28 mouse cellular contexts compared by ENCODE assay signal in the genomic region with DNA sequence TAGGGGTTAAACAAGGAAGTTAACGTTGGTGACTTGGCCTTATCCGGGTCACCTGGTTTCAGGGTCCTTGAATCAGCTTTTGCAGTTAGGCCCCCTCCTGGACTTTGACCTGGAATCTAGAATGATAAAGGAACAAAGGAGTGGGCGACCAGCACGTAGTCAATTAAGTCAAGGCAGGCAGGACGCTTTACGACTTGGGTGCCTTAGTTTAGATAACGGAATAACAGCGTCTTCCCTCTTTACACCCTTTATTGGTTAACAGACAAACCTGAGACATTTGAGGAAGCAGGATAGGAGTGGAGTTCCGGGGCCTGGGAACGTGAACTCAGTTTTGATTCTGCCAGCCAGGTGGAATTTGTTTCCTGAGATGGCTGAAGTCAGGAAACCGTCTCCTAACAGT. TPM values are rescaled to one million over a fixed set of nuclear protein-coding genes. Genes with fewer than 3 reads are reported as not detected.
"Had no signal": no experiment of that assay in that cellular context is flagged by ENCODE, and none has a peak within 500 bp of the region (broad histone marks: within the 10 kb centered on the region; RNA-seq: fewer than 3 reads in every experiment).

No protein-coding gene starts in this region.

- H3K4me2 ChIP-seq: lung, embryonic 14.5 days; midbrain, embryonic 12.5 days; neural tube, embryonic 13.5 days; neural tube, embryonic 15.5 days had no signal

- H3K9ac ChIP-seq: lung, embryonic 14.5 days; midbrain, embryonic 12.5 days; neural tube, embryonic 13.5 days; neural tube, embryonic 15.5 days had no signal

- H3K9me3 ChIP-seq: midbrain, embryonic 10.5 days; midbrain, embryonic 12.5 days; neural tube, embryonic 13.5 days; neural tube, embryonic 15.5 days had no signal

- ATAC-seq: midbrain, embryonic 16.5 days had no signal

- H3K36me3 ChIP-seq: midbrain, embryonic 10.5 days; midbrain, embryonic 12.5 days; neural tube, embryonic 13.5 days; neural tube, embryonic 15.5 days had no signal

- H3K27ac ChIP-seq: midbrain, embryonic 10.5 days; midbrain, embryonic 12.5 days; neural tube, embryonic 13.5 days; neural tube, embryonic 15.5 days had no signal

- H3K4me1 ChIP-seq: neural tube, embryonic 13.5 days; neural tube, embryonic 15.5 days had no signal

- H3K4me3 ChIP-seq: midbrain, embryonic 10.5 days; midbrain, embryonic 12.5 days; myocyte; neural tube, embryonic 13.5 days; neural tube, embryonic 15.5 days had no signal

- H3K27me3 ChIP-seq: neural tube, embryonic 13.5 days; neural tube, embryonic 15.5 days had no signal

- DNase-seq: lung, adult 18-20 months; lung, embryonic 14.5 days; lung, postnatal 10 days; lung, postnatal 4 days; midbrain, embryonic 14.5 days; retina, postnatal 1 day; right cerebral cortex, adult 18-20 months; right cerebral cortex, postnatal 25 days; right cerebral cortex, postnatal 4 days; spleen, adult 18-20 months; thymus, adult 18-20 months; thymus, postnatal 25 days; thymus, postnatal 4 days had no signal

RNA-seq across cellular contexts. Expression of a gene that starts 13.9 kb away (rescaled TPM):
- total RNA-seq: megakaryocyte, adult 5-6 weeks; megakaryocyte-erythroid progenitor cell, adult 5-6 weeks had no signal
- polyA plus RNA-seq: lung, embryonic 14.5 days; lung, embryonic 16.5 days; midbrain, embryonic 10.5 days; midbrain, embryonic 12.5 days; midbrain, embryonic 14.5 days; midbrain, embryonic 16.5 days; myocyte; neural tube, embryonic 11.5 days; neural tube, embryonic 13.5 days; neural tube, embryonic 15.5 days; small intestine, adult 2 months; stomach, embryonic 14.5 days; stomach, embryonic 16.5 days; thymus, postnatal 0 days; urinary bladder, adult 2 months had no signal
